Mouse (Mus musculus) forebrain, embryonic 12.5 days (tissue): ENCODE results near the gene Sfxn5. TPM values are rescaled to one million over a fixed set of nuclear protein-coding genes. Genes with fewer than 3 reads are reported as not detected.
A peak's percentile ranks its signal among the peaks of the same experiment; 100 is the strongest.

Source experiments
- ATAC-seq: fragments of 200-750 bp; cut with Nextera tagmentation; 2 replicates; pipeline ENCODE4 v1.8.0; 2017; ENCODE audit warnings: moderate TSS enrichment; ENCODE audit not compliant: low FRiP score
- H3K27ac ChIP-seq: fragments of 300-500 bp; sonication (generic); 2 replicates; pipeline ENCODE4 v1.5.1; 2016; ENCODE audit warnings: mild to moderate bottlenecking
- H3K27me3 ChIP-seq: fragments of 300-500 bp; sonication (generic); 2 replicates; pipeline ENCODE4 v1.6.1; 2016; ENCODE audit warnings: mild to moderate bottlenecking
- H3K36me3 ChIP-seq: fragments of 300-500 bp; sonication (generic); replicated peaks from 2 replicates; pipeline ENCODE4 v1.6.1; 2016; ENCODE audit warnings: mild to moderate bottlenecking
- H3K4me1 ChIP-seq: fragments of 300-500 bp; sonication (generic); 2 replicates; pipeline ENCODE4 v1.6.1; 2016
- H3K4me2 ChIP-seq: fragments of 300-500 bp; sonication (generic); 2 replicates; pipeline ENCODE4 v1.6.1; 2016; ENCODE audit warnings: mild to moderate bottlenecking, moderate library complexity
- H3K4me3 ChIP-seq: fragments of 300-500 bp; sonication (generic); replicated peaks from 2 replicates; pipeline ENCODE4 v1.5.1; 2016; ENCODE audit warnings: mild to moderate bottlenecking
- H3K9ac ChIP-seq: fragments of 300-500 bp; sonication (generic); 2 replicates; pipeline ENCODE4 v1.6.1; 2016; ENCODE audit warnings: mild to moderate bottlenecking
- H3K9me3 ChIP-seq: fragments of 300-500 bp; sonication (generic); 2 replicates; pipeline ENCODE4 v1.6.1; 2016
- WGBS: fragments of 180-500 bp; shearing (Covaris S2); methylation state at CpG from one replicate; pipeline ENCODE4 v1.1.7; 2016; 5-methylcytosine and 5-hydroxymethylcytosine counted together
- polyA plus RNA-seq: library from polyadenylated mRNA; unstranded; fragments of >200 nt; fragmentation: Nextera tagmentation; extraction: Ambion mirVana; gene quantifications from 2 replicates; pipeline ENCODE4 v1.2.1, GENCODE M21; 2016

The Sfxn5 gene
- polyA plus RNA-seq, 1 experiment from 2014 or later, result 16.8 TPM

DNA sequence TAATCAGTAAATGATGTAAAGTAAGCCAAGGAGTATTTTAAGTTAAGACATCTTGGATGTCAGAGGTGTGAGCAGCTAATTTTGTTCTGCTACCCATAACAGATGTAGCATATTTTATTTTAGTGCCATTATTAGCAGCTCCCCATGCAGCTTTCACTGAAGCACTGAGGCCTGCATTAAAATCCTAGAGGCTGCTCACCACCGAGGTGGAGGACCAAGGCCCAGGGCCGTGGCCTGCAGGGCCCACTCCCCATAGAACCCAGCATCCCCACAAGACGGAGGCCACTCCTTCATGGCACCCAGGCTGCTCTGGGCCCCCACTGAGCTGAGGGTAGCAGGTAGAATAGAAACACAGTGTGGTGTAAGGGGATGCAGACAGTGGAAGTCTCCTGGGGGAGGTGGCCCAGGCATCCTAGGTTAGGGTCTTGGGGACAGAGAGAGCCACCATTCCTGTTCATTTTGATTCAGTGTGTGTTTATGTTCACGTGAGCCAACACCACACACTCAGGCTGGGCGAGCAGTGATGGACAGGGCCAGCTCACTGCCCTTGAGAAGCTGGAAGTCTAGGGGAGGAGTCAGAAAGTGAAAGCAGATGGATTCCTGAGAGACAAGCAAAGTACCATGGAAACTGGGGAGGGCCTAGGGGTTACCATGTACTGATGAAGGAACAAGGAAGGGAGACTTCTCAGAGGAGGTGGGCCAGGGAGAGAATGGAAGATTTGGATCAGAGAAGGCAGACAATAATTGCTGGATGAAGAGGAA is 114.4 kb downstream of the Sfxn5 start:
- H3K27me3 ChIP-seq, result no peaks in the 10 kb centered on the region; the same call in 1 of the 2 replicates
- H3K36me3 ChIP-seq, result no peaks in the 10 kb centered on the region
- no peak overlapping the region for H3K4me3 ChIP-seq
- no peaks in the 10 kb centered on the region for H3K9me3 ChIP-seq
- ATAC-seq, result peak; percentile 42; the same call in 1 of the 2 replicates
- WGBS, result 45% methylated on average over 5 of the region's 5 CpGs
- peaks cover 37% of the 10 kb centered on the region for H3K4me1 ChIP-seq
- H3K4me2 ChIP-seq, result no peak overlapping the region
- peak overlapping the region; percentile 21; the same call in 1 of the 2 replicates for H3K9ac ChIP-seq
- H3K27ac ChIP-seq, result peak overlapping the region; percentile 77

DNA sequence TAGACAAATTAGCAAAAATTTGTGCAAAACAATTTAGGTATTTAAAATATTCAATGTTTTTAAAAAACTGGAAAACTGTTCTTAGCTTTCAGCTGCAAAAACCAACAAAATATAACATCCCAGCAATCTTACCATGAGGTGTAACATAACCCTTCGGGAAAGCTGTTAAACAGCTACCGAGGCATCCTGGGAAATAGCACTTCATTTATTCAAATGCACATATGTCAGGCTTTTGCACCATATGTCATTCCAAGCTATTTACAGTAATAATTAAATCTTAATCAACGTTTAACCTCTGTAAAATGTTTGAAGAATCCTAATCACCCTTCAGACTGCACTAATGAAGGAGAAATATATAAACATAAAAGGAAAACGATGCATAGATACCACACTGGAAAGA is 115.0 kb downstream of the Sfxn5 start:
- no peaks in the 10 kb centered on the region; the same call in 1 of the 2 replicates for H3K27me3 ChIP-seq
- H3K4me1 ChIP-seq, result peaks cover 31% of the 10 kb centered on the region
- no peaks in the 10 kb centered on the region for H3K36me3 ChIP-seq
- no peaks in the 10 kb centered on the region for H3K9me3 ChIP-seq
- H3K4me3 ChIP-seq, result no peak overlapping the region
- no peak; the same call in 1 of the 2 replicates for ATAC-seq
- WGBS, result 57% methylated on average over 4 of the region's 4 CpGs
- H3K9ac ChIP-seq, result no peak overlapping the region
- H3K27ac ChIP-seq, result no peak overlapping the region
- no peak overlapping the region for H3K4me2 ChIP-seq

- H3K27me3 ChIP-seq, result peaks cover 13% of the 10 kb centered on the region
- H3K4me1 ChIP-seq, result peaks cover 17% of the 10 kb centered on the region; the same call in 1 of the 2 replicates
- H3K4me3 ChIP-seq, result no peak overlapping the region
- no peaks in the 10 kb centered on the region for H3K9me3 ChIP-seq
- ATAC-seq, result no peak
- no peak overlapping the region for H3K4me2 ChIP-seq
- H3K27ac ChIP-seq, result no peak overlapping the region
- H3K36me3 ChIP-seq, result peaks cover 5% of the 10 kb centered on the region; the same call in 1 of the 2 replicates
- H3K9ac ChIP-seq, result no peak overlapping the region
- WGBS, result 52% methylated on average over 1 of the region's 1 CpGs
Measured at GRCm38 (mm10) chr6:85210686-85211085, 122.5 kb downstream of the Sfxn5 start.

- Histone ChIP-seq H3K4me3 (no peak overlapping the region), H3K4me2 (no peak overlapping the region), H3K27ac (no peak overlapping the region), H3K4me1 (peaks cover 13% of the 10 kb centered on the region; the same call in 1 of the 2 replicates), H3K27me3 (peaks cover 13% of the 10 kb centered on the region), H3K9me3 (no peaks in the 10 kb centered on the region), H3K36me3 (peaks cover 18% of the 10 kb centered on the region), H3K9ac (no peak overlapping the region)
- ATAC-seq, result no peak
- WGBS, result 79% methylated on average over 9 of the region's 9 CpGs
Measured at GRCm38 (mm10) chr6:85209226-85209967, 123.8 kb downstream of the Sfxn5 start.

GRCm38 (mm10) chr6:85207345-85207744 is 125.9 kb downstream of the Sfxn5 start:
- WGBS, result 71% methylated on average over 5 of the region's 5 CpGs
- H3K9me3 ChIP-seq, result no peaks in the 10 kb centered on the region
- peak overlapping the region; percentile 54; the same call in 1 of the 2 replicates for H3K27ac ChIP-seq
- H3K4me1 ChIP-seq, result peaks cover 13% of the 10 kb centered on the region; the same call in 1 of the 2 replicates
- H3K36me3 ChIP-seq, result peaks cover 33% of the 10 kb centered on the region
- no peak for ATAC-seq
- no peak overlapping the region for H3K4me2 ChIP-seq
- H3K4me3 ChIP-seq, result no peak overlapping the region
- H3K9ac ChIP-seq, result no peak overlapping the region
- H3K27me3 ChIP-seq, result peaks cover 13% of the 10 kb centered on the region

DNA sequence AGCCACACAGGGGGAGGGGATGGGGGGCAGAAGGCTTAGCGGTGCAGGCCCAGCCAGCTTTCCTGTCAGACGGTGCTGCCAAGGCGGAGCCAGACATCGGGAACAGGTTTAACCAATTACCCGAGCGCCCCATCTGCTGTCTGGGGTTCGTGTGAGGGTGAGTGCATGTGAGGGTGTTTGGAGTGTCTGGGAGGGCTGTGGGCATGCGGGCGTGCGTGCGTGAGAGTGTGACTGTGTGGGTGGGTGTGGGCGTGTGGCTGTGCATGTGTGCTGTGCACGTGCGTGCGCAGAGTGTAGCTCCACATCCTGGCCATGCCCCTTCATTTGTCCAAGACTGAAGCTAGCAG is 126.3 kb downstream of the Sfxn5 start:
- Histone ChIP-seq H3K27ac (peak overlapping the region; percentile 54; the same call in 1 of the 2 replicates), H3K36me3 (peaks cover 34% of the 10 kb centered on the region), H3K9ac (no peak overlapping the region), H3K27me3 (peaks cover 13% of the 10 kb centered on the region), H3K9me3 (no peaks in the 10 kb centered on the region), H3K4me3 (no peak overlapping the region), H3K4me1 (peaks cover 13% of the 10 kb centered on the region; the same call in 1 of the 2 replicates), H3K4me2 (no peak overlapping the region)
- 42% methylated on average over 15 of the region's 15 CpGs for WGBS
- ATAC-seq, result peak; percentile 51; the same call in 1 of the 2 replicates

DNA sequence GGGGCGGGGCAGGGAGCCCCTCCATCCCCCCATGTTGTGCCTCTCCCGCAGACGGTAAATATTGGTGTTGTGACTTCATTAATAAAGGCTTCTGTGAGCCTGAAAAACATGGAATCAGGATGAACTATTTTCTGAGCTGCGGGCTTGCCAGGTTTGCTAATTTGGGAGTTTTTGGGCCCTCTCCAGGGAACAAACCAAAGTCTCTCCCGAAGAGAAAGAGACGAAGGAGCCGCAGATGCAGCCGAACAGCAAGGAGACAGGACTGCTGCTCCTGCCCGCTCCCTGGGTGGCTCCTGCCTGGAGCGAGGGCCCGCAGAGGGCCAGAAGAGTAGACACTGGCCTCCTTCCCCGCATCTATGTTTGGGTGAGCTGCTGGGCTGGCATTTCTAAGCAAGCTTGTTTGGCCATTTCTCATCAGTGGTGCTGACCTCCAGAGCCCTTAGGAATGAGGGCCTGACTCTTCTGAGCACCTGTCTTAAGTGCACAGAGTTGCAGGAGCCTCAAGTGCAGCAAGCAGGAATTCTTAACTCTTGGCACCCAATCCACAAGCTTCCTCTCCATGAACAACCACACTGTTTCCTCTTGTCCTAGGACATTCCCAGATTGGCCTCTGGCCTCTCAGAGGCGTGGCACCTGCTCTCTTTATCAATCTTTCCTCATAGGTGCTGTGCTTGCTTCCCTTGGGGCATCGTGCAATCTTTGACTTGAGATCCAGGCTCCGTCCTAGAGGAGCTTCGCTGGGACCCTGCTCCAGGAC is 126.9 kb downstream of the Sfxn5 start:
- Histone ChIP-seq H3K9ac (no peak overlapping the region), H3K27ac (peak overlapping the region; percentile 54; the same call in 1 of the 2 replicates), H3K36me3 (peaks cover 38% of the 10 kb centered on the region), H3K9me3 (no peaks in the 10 kb centered on the region), H3K4me3 (no peak overlapping the region), H3K4me2 (no peak overlapping the region), H3K4me1 (peaks cover 13% of the 10 kb centered on the region; the same call in 1 of the 2 replicates), H3K27me3 (peaks cover 13% of the 10 kb centered on the region)
- 35% methylated on average over 16 of the region's 16 CpGs for WGBS
- ATAC-seq, result no peak; the same call in 1 of the 2 replicates

- no peak overlapping the region for H3K4me2 ChIP-seq
- ATAC-seq, result no peak
- H3K36me3 ChIP-seq, result peaks cover 26% of the 10 kb centered on the region
- no peak overlapping the region for H3K9ac ChIP-seq
- no peak overlapping the region for H3K4me3 ChIP-seq
- H3K27ac ChIP-seq, result no peak overlapping the region
- H3K9me3 ChIP-seq, result no peaks in the 10 kb centered on the region
- peaks cover 37% of the 10 kb centered on the region for H3K27me3 ChIP-seq
- peaks cover 11% of the 10 kb centered on the region; the same call in 1 of the 2 replicates for H3K4me1 ChIP-seq
- 68% methylated on average over 2 of the region's 2 CpGs for WGBS
Measured at GRCm38 (mm10) chr6:85197951-85198350, 135.3 kb downstream of the Sfxn5 start.

DNA sequence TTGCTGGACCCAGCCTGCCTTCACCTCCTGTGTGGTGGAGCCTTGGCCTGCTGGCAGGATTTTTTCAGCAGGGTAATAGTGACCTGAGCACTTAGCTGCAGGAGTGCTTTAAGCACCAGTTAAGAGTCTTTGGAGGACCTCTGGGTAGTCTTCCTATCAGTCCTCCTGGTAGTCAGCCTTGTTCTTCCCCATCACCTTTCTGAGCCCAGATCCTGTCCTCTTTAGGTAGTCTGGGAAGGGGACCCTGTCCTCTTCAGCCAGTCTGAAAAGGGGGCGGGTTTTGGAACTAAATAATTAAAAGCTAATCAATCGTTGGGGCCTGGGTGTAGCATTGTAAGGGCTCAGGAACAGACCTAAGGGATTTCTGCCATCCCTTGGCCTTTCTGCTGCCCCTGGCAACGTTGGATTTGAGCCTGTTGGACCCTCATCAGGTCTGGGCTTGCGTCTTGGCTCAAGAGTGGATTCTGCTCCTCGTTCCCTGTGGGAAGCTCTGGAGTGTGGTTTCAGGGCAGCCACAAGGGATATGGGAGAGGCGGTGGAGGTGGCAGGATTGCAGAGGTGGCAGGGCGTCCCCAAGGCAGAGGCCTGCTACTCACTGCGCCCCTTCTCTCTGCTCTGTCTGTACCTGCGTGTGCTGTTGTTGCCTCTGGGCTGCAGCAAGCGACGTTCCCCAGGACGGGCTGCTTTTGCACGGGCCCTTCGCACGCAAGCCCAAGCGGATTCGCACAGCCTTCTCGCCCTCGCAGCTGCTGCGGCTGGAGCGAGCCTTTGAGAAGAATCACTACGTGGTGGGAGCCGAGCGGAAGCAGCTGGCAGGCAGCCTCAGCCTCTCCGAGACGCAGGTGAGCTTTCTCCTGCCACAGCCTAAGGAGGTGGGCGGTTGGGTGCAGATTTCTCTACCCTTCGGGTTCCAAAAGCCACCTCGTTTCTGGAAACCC is 139.6 kb downstream of the Sfxn5 start:
- Histone ChIP-seq H3K9ac (peak overlapping the region; percentile 88), H3K4me3 (peak overlapping the region; percentile 74), H3K4me2 (peak overlapping the region; percentile 93), H3K9me3 (no peaks in the 10 kb centered on the region), H3K27ac (peak overlapping the region; percentile 68), H3K27me3 (peaks cover 77% of the 10 kb centered on the region), H3K36me3 (peaks cover 12% of the 10 kb centered on the region; the same call in 1 of the 2 replicates), H3K4me1 (peaks cover 25% of the 10 kb centered on the region)
- 6% methylated on average over 29 of the region's 29 CpGs for WGBS
- no peak for ATAC-seq

DNA sequence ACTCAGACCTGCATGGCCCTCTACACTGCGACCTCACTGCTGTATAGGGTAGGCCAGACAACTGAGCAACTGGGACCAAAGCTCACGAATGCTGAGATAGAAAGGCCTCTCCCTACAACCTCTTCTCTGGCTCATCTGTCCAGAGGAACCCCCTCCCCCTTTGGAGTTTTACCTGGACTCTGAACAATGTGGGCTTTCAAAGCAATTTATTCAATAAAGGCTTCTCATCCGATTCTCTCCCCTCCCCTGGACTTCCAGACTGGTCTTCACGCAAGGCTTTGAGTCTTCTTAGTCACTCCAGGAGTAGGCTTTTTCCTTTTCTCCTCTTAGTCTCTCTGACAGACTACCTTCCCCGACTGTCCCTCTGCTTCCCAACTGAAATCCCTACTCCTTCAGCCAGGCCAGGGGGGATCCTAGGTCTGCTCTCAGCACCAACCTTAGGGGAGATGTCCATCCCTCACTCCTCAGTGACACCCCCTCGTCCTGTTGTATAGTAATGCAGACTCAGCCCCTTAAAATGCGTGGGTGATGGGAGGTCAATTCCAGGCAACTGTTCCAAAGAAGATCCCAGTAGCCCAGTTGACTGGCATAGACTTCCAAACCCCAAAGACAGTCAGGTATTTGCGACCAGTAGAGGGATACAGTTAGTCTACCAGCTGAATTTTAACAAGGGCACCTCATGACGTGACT is 141.3 kb downstream of the Sfxn5 start:
- Histone ChIP-seq H3K4me1 (peaks cover 42% of the 10 kb centered on the region), H3K9me3 (no peaks in the 10 kb centered on the region), H3K36me3 (no peaks in the 10 kb centered on the region; the same call in 1 of the 2 replicates), H3K27me3 (peaks cover 91% of the 10 kb centered on the region), H3K4me3 (peak overlapping the region; percentile 74), H3K9ac (peak overlapping the region; percentile 88), H3K27ac (no peak overlapping the region), H3K4me2 (peak overlapping the region; percentile 93)
- WGBS, result 18% methylated on average over 9 of the region's 9 CpGs
- no peak for ATAC-seq
